Mouse (Mus musculus): ENCODE data around the gene Lsm7. TPM values are rescaled to one million over a fixed set of nuclear protein-coding genes. Genes with fewer than 3 reads are reported as not detected.
A peak's percentile ranks its signal among the peaks of the same experiment; 100 is the strongest.
"Not testable (repeated sequence)": the region's sequence is repeated elsewhere in the genome, so short reads cannot be mapped to it uniquely, and the experiment has no call there.

Lsm7 gene
- total RNA-seq, 1 experiment from 2014 or later: 80.7 TPM

DNA sequence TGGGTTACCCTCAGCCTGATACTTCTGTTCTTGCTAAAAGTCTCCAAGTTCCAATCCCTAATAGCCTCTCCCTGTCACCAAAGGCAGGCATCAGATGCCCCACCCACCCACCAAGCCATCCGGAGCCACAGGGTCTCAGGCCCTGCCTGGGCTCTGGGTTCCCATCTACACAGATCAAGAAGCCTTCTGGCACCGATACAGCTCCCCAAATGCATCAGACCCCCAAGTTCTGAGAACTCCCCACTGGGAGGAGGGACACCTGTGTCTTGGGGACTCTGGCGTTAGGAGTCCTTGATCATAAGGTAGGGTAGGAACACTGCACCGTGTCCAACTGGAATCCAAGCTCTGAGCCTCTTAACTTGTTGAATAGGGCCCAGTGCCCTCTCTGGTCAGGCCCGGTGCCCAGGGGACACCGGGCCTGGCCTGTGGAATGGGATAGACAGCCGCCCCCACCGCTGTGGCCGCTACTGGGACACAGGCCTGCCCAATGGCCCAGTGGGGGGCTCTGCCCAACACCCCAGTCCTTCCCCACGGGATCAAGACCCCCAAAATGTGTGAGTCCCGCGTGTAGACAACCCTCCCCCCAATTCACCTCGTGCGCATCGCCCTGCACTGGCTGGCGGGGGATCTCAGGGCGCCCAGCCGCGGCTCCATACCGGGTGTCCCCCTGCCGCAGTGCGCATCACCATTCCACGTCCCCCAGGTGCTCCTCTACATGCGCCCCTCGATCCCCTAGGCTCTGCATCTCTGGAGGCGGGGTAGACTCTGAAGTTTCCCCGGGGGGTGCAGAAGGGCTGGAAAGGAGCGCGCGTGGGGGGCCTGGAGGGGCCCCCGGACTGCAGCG, 11.7 kb downstream of the Lsm7 start:
- no peak for ATAC-seq (replicated peaks; ENCODE audit: insufficient number of reproducible peaks, low FRiP score, low TSS enrichment, poor library complexity, severe bottlenecking)

DNA sequence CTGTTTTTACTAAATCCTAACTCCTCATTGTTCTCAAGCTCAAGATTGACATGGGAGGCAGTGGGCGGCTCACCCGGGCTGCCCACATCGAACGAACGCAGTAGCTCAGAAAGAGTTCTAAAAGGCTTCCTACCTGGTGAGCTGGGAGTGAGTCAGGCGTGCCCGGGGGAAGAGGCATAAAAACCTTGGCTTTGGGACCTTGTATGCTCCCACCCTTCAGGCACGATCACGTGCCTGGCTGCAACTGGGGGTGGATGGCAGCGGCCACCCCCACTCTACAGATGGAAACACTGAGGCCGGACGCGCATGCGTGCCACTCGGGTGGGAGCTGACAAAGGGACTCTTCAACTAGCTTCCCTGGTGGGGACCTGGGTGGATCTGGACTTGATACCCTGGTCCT, 12.7 kb downstream of the Lsm7 start:
- ATAC-seq (replicated peaks; ENCODE audit: insufficient number of reproducible peaks, low FRiP score, low TSS enrichment, poor library complexity, severe bottlenecking): no peak

DNA sequence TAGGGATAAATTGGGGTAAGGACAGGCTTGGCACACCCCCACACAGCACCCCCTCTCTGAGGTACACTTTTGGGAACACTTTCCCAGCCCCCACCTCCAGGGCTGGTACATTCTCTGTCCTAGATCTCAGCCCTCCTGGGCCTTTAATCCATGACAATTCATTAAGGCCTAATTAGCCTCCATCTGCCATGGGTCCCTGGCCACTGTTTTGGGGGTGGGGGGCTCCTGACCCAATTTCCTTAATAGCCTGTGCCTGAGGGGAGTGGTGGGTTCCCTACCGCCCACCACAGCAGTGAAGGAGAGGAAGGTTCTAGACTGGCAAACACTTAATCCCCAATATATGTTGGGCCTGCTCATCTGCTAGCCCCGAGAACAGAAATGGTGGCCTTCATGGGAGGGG, 13.3 kb downstream of the Lsm7 start:
- ATAC-seq (replicated peaks; ENCODE audit: insufficient number of reproducible peaks, low FRiP score, low TSS enrichment, poor library complexity, severe bottlenecking): no peak

DNA sequence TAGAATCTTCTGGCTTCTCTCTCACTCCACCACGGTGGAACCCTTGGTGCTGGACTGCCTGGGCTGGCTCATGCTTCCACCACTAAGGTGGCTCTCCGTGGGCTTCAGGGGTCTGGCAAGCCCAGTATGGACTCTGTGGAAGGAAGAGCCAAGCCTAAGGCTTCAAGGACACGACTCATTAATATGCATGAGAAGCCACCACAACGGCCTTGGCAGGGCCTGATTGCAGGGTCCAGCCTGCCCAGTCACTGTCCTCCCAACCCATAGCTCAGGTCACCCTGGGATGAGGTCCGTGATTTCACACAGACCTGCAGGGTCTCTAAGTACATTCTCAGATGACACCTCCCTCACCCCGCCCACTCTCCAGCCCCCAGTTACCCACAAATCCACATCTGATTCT, 15.2 kb downstream of the Lsm7 start:
- no peak for ATAC-seq (replicated peaks; ENCODE audit: insufficient number of reproducible peaks, low FRiP score, low TSS enrichment, poor library complexity, severe bottlenecking)

DNA sequence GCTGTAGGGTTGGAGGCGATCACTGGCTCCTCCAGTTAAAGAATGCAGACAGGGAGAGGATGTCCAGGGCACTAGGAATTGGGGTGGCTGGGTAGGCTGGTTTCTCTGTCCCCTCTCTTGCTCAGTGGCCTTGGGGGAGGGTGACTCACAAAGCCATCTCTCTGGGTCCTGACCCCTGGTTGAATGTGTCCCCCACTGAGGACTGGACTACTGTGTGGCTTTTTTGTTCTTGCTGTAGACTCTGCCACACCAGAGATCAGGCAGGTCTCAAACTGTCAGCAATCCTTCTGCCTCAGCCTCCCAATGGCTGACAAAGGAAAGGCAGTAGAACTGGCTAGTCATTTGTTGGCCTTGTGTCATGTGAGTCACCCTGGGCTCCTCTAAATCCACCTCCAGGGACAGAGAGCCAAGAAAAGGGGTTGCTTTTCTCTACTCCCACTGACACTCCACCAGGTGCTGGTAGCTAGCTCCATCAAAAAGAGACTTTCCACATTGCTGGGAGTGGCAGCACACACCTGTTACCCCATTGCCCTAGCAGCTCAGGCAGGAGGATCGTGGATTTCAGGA, 16.6 kb downstream of the Lsm7 start:
- ATAC-seq (replicated peaks; ENCODE audit: insufficient number of reproducible peaks, low FRiP score, low TSS enrichment, poor library complexity, severe bottlenecking): no peak

GRCm38 (mm10) chr10:80837827-80838226, 17.2 kb downstream of the Lsm7 start:
- ATAC-seq (replicated peaks; ENCODE audit: insufficient number of reproducible peaks, low FRiP score, low TSS enrichment, poor library complexity, severe bottlenecking): no peak

DNA sequence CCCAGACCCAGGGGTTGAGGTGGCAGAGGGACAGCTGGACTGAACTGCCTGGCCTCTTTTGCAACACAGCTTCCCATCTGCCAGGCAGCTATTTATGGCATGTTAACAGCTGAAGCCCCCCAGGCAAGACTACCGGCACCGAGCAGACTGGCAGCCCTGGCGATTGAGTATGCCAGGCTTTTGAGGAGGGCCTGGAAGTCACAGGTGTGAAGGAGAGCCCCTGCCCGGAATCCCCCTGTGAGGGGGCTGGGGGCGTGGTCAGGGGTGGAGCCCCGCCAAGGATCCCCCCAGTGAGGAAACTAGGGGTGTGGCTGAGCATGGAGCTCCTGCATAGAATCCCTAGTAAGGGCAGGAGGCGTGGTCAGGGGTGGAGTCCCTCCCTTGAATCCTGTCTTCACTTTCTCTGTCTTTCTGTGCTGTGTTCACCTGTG, 18.0 kb downstream of the Lsm7 start:
- no peak for ATAC-seq (replicated peaks; ENCODE audit: insufficient number of reproducible peaks, low FRiP score, low TSS enrichment, poor library complexity, severe bottlenecking)

DNA sequence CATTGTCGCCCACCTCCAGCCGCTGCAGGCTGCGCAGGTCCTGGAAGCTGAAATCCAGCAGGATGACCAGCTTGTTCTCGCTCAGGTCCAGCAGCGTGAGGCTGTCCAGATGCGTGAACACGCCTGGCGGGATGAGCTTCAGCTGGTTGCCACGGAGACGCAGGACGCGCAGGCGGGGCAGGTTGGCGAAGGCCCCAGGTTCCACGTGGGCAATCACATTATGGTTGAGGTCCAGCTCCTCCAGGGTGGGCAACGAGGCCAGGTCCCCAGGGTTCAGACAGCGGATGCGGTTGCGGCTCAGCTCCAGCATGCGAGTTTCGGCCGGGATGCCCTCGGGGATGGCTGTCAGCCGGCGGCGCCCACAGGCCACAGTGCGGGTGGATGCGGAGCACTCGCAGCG, 19.4 kb downstream of the Lsm7 start:
- no peak for ATAC-seq (replicated peaks; ENCODE audit: insufficient number of reproducible peaks, low FRiP score, low TSS enrichment, poor library complexity, severe bottlenecking)

DNA sequence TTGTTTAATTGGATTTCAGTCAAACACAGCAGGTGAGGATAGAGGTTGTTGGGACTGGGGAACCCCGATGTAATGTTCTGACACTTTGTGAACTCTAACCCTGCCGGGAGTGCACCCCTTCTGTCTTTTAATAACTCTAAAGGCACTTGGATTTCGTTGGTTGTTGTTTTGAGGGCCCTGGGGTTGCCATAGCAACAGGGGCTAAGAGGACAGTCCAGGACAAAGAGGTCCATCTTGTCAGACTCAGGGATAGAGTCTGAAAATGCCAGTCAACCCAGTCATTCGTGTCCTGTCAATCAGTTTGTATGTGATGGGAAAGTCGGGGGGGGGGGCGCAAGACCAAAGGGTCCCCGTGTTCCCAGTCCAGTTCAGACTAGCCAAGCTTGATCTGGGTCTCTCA, 22.2 kb downstream of the Lsm7 start:
- ATAC-seq (replicated peaks; ENCODE audit: insufficient number of reproducible peaks, low FRiP score, low TSS enrichment, poor library complexity, severe bottlenecking): no peak

- no peak for ATAC-seq (replicated peaks; ENCODE audit: insufficient number of reproducible peaks, low FRiP score, low TSS enrichment, poor library complexity, severe bottlenecking)
These were observed 23.9 kb downstream of the Lsm7 start for GRCm38 (mm10) chr10:80831136-80831535.

DNA sequence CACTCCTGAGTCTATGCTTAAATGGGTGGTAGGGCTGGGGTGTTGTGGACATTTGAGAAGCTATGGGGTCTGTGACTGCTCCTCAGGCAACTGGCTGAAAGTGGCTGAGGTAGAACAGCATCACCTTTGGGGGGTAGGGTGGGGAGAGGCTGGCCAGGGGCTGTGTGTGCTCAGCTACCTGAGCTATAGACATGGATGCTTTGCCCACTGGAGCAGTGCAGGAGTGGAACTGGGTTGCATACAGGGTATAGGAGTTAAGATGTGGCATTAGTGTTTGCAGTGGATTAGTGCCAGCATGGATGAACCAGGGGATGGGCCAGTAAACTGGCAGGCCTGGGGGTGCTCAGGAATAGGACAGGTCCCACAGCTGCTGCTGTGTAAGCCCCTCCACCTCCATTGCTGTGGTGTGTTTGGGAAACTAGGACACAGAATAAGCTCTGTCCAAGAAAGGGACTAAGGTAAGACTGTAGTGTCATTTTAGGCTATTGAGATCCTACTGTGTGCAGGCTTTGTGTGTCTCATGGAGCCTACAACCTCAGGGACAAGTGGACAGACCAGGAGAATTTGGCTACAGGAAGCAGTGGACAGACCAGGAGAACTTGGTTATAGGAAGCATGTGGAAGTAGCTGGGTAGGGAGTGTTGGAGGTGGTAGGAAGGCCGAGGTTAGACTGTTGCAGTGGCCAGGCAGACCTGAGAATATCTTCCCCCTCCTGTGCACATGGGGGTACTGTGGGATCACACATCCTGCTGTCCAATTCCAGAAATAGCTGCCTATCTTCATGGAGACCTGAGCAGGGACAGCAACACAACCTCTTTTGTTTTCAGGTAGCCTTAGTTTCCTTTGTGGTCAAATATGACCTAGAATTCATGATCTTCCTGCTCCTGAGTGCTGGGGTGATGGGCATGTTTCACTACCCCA, 25.4 kb downstream of the Lsm7 start:
- ATAC-seq (replicated peaks; ENCODE audit: insufficient number of reproducible peaks, low FRiP score, low TSS enrichment, poor library complexity, severe bottlenecking): no peak

DNA sequence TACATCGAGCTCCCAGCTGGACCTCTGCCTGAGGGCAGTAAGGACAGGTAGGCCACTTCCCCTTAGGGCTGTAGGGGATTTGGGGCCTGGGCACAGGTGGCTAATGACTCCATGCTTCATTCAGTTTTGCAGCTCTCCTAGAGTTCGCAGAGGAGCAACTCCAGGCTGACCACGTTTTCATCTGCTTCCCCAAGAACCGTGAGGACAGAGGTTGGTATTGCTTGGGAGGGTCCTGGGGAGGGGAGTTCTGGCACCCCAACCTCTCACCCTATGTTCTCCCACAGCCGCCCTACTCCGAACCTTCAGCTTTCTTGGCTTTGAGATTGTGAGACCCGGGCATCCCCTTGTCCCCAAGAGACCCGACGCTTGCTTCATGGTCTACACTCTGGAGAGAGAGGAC, 26.4 kb downstream of the Lsm7 start:
- not testable (repeated sequence) for ATAC-seq (replicated peaks; ENCODE audit: insufficient number of reproducible peaks, low FRiP score, low TSS enrichment, poor library complexity, severe bottlenecking)

DNA sequence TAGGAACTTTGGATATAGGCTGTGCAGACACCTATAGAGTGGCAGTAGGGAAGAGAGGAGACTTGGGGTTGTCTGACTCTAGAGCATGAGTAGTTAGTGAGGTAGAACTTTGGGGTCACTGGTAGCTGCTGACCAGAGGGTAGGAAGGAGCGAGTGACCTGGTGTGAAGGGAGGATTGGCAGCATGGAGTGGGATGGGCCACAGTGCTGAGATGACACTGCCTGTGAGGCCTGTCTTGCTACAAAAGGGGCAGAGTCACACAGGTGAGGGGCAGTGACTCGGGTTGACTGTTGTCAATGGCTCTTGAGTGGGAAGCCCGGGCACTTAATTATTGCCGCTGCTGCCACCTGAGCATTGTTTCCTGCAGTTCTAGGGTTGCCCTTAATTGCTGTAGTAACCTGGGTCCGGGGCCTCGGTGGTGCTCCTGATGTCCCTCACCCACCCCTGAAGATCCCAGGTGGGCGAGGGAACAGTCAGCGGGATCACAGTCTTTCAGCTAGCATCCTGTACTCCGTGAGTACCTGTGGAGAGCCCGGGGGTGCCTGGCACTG, 27.1 kb downstream of the Lsm7 start:
- no peak for ATAC-seq (replicated peaks; ENCODE audit: insufficient number of reproducible peaks, low FRiP score, low TSS enrichment, poor library complexity, severe bottlenecking)

GRCm38 (mm10) chr10:80827063-80827869, 27.7 kb downstream of the Lsm7 start:
- no peak for ATAC-seq (replicated peaks; ENCODE audit: insufficient number of reproducible peaks, low FRiP score, low TSS enrichment, poor library complexity, severe bottlenecking)

DNA sequence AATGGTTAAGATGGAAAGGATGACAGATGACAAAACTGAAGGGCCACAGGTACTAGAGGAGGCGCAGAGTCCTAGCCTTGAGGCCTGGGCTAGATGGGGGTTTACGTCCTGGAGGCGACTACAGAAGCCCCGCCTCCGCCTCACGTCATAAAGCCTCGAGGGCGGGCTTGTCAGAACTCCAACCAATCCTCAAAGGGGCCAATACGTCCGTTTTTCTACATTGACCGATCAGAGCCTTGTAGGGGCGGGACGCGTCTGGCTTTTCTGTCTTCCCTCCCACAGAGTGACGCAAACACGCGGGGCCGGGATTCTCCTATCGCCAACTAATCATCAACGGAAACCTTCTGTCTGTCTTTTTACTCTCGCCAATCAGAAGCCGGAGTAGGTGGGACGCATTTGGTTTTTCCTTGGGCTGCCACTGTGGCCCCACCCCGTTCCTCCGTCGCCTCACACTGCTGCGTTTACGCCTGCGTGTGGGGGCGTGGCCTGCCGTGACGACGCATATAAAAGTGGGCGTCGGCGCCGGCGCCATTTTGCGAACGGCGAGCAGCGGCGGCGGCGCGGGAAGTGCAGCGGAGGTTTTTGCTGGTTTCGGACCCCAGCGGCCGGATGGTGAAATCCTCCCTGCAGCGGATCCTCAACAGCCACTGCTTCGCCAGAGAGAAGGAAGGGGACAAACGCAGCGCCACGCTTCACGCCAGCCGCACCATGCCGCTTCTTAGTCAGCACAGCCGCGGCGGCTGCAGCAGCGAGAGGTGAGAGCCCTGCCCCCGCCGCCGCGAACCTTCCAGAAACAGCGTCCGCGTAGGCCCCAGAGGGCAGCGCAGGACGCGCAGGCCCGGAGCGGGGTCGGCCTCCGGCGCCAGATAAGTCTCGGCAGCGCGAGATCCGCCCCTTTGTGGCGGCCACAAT, 28.6 kb downstream of the Lsm7 start, which contains the start of gene Oaz1:
Gene Oaz1, plus strand, starts transcription at position 506 of the 912 bp plus-strand sequence.
- peak; percentile 92 for ATAC-seq (replicated peaks; ENCODE audit: insufficient number of reproducible peaks, low FRiP score, low TSS enrichment, poor library complexity, severe bottlenecking)

DNA sequence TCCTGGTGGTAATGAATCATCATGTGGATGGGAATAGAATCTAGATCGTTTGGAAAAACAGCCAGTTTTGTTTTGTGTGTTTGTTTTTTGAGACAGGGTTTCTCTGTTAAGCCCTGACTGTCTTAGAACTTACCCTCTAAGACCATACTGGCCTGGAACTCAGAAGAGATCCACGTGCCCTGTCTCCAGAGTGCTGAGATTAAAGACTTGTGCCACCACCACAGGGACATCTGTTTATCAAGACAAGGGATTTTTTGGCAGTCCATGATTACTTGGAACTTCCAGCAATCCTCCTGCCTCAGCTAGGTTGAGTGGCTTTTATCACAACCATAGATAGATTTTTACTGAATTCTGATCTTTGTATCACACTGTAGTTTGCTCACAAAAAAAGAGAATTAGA, 30.2 kb downstream of the Lsm7 start:
- ATAC-seq (replicated peaks; ENCODE audit: insufficient number of reproducible peaks, low FRiP score, low TSS enrichment, poor library complexity, severe bottlenecking): no peak

- ATAC-seq (replicated peaks; ENCODE audit: insufficient number of reproducible peaks, low FRiP score, low TSS enrichment, poor library complexity, severe bottlenecking): no peak
These were observed 31.0 kb downstream of the Lsm7 start for GRCm38 (mm10) chr10:80823847-80824643.

All from monocyte, adult 5-6 weeks (primary cell).